Mouse (Mus musculus): Measurements from ENCODE around the gene Ikzf3. TPM values are rescaled to one million over a fixed set of nuclear protein-coding genes. Genes with fewer than 3 reads are reported as not detected.

Gene Ikzf3
- polyA plus RNA-seq, 1 experiment from 2014 or later: 0.07 TPM

- H3K9me3 ChIP-seq: no peaks in the 10 kb centered on the region
- H3K36me3 ChIP-seq: peaks cover 45% of the 10 kb centered on the region
- H3K27ac ChIP-seq: peak overlapping the region; percentile 56; the same call in 1 of the 2 replicates
- 42% methylated on average over 3 of the region's 3 CpGs for WGBS
- 0 out of 2 replicates have a peak overlapping the region, but pooled peaks have one; percentile 6 for H3K4me3 ChIP-seq
- DNase-seq (ENCODE audit: low spot score): no peak
- H3K4me1 ChIP-seq (replicated peaks): peaks cover 49% of the 10 kb centered on the region
- H3K27me3 ChIP-seq (ENCODE audit: insufficient read depth, poor library complexity, severe bottlenecking): no peaks in the 10 kb centered on the region
Measured at GRCm38 (mm10) chr11:98583571-98583970, 37.7 kb upstream of the Ikzf3 start.

- no peak for DNase-seq (ENCODE audit: low spot score)
- Histone ChIP-seq H3K27ac (peak overlapping the region; percentile 56; the same call in 1 of the 2 replicates), H3K9me3 (no peaks in the 10 kb centered on the region), H3K36me3 (peaks cover 45% of the 10 kb centered on the region), H3K4me3 (0 out of 2 replicates have a peak overlapping the region, but pooled peaks have one; percentile 6), H3K4me1 (replicated peaks) (peaks cover 46% of the 10 kb centered on the region), H3K27me3 (ENCODE audit: insufficient read depth, poor library complexity, severe bottlenecking) (no peaks in the 10 kb centered on the region)
- 94% methylated on average over 3 of the region's 3 CpGs for WGBS
Measured at GRCm38 (mm10) chr11:98583265-98583552, 37.4 kb upstream of the Ikzf3 start.

GRCm38 (mm10) chr11:98582551-98583264 is 36.9 kb upstream of the Ikzf3 start:
- Histone ChIP-seq H3K27ac (peak overlapping the region; percentile 50; the same call in 1 of the 2 replicates), H3K4me3 (no peak overlapping the region), H3K9me3 (no peaks in the 10 kb centered on the region), H3K4me1 (replicated peaks) (peaks cover 41% of the 10 kb centered on the region), H3K27me3 (ENCODE audit: insufficient read depth, poor library complexity, severe bottlenecking) (no peaks in the 10 kb centered on the region), H3K36me3 (peaks cover 45% of the 10 kb centered on the region)
- no peak for DNase-seq (ENCODE audit: low spot score)
- 85% methylated on average over 12 of the region's 12 CpGs for WGBS

GRCm38 (mm10) chr11:98582030-98582388 is 36.2 kb upstream of the Ikzf3 start:
- peak overlapping the region; percentile 50; the same call in 1 of the 2 replicates for H3K27ac ChIP-seq

GRCm38 (mm10) chr11:98581286-98582029 is 35.6 kb upstream of the Ikzf3 start:
- WGBS: 69% methylated on average over 17 of the region's 17 CpGs
- Histone ChIP-seq H3K4me3 (no peak overlapping the region), H3K4me1 (replicated peaks) (peaks cover 31% of the 10 kb centered on the region), H3K27me3 (ENCODE audit: insufficient read depth, poor library complexity, severe bottlenecking) (no peaks in the 10 kb centered on the region), H3K36me3 (peaks cover 45% of the 10 kb centered on the region), H3K27ac (peak overlapping the region; percentile 53; the same call in 1 of the 2 replicates), H3K9me3 (no peaks in the 10 kb centered on the region)
- no peak for DNase-seq (ENCODE audit: low spot score)

More at GRCm38 (mm10) chr11:98582030-98582388, 36.2 kb upstream of the Ikzf3 start:
- no peak overlapping the region for H3K4me3 ChIP-seq
- no peaks in the 10 kb centered on the region for H3K9me3 ChIP-seq
- H3K4me1 ChIP-seq (replicated peaks): peaks cover 34% of the 10 kb centered on the region
- 85% methylated on average over 8 of the region's 8 CpGs for WGBS
- no peak for DNase-seq (ENCODE audit: low spot score)
- peaks cover 45% of the 10 kb centered on the region for H3K36me3 ChIP-seq
- H3K27me3 ChIP-seq (ENCODE audit: insufficient read depth, poor library complexity, severe bottlenecking): no peaks in the 10 kb centered on the region

GRCm38 (mm10) chr11:98580301-98581121 is 34.7 kb upstream of the Ikzf3 start:
- WGBS: 83% methylated on average over 16 of the region's 16 CpGs
- H3K27me3 ChIP-seq (ENCODE audit: insufficient read depth, poor library complexity, severe bottlenecking): no peaks in the 10 kb centered on the region
- no peak for DNase-seq (ENCODE audit: low spot score)
- H3K4me3 ChIP-seq: peak overlapping the region; percentile 20
- H3K27ac ChIP-seq: peak overlapping the region; percentile 53; the same call in 1 of the 2 replicates
- H3K4me1 ChIP-seq (replicated peaks): peaks cover 22% of the 10 kb centered on the region
- H3K9me3 ChIP-seq: no peaks in the 10 kb centered on the region
- H3K36me3 ChIP-seq: peaks cover 45% of the 10 kb centered on the region

GRCm38 (mm10) chr11:98577776-98578175 is 31.9 kb upstream of the Ikzf3 start:
- 90% methylated on average over 5 of the region's 5 CpGs for WGBS

GRCm38 (mm10) chr11:98569461-98569860 is 23.6 kb upstream of the Ikzf3 start:
- no peaks in the 10 kb centered on the region for H3K27me3 ChIP-seq (ENCODE audit: insufficient read depth, poor library complexity, severe bottlenecking)
- 80% methylated on average over 6 of the region's 6 CpGs for WGBS
- H3K27ac ChIP-seq: no peak overlapping the region
- H3K9me3 ChIP-seq: no peaks in the 10 kb centered on the region
- H3K36me3 ChIP-seq: no peaks in the 10 kb centered on the region
- DNase-seq (ENCODE audit: low spot score): no peak
- H3K4me3 ChIP-seq: no peak overlapping the region
- H3K4me1 ChIP-seq (replicated peaks): no peaks in the 10 kb centered on the region

More at GRCm38 (mm10) chr11:98577776-98578175, 31.9 kb upstream of the Ikzf3 start:
- H3K4me1 ChIP-seq (replicated peaks): 0 out of 2 replicates have a peak, but pooled peaks cover 9% of the 10 kb centered on the region
- DNase-seq (ENCODE audit: low spot score): no peak
- H3K4me3 ChIP-seq: no peak overlapping the region
- peaks cover 29% of the 10 kb centered on the region for H3K36me3 ChIP-seq
- H3K27me3 ChIP-seq (ENCODE audit: insufficient read depth, poor library complexity, severe bottlenecking): no peaks in the 10 kb centered on the region
- no peak overlapping the region for H3K27ac ChIP-seq
- no peaks in the 10 kb centered on the region for H3K9me3 ChIP-seq

- DNase-seq (ENCODE audit: low spot score): no peak
- Histone ChIP-seq H3K4me1 (replicated peaks) (no peaks in the 10 kb centered on the region), H3K27me3 (ENCODE audit: insufficient read depth, poor library complexity, severe bottlenecking) (no peaks in the 10 kb centered on the region), H3K9me3 (no peaks in the 10 kb centered on the region), H3K36me3 (no peaks in the 10 kb centered on the region), H3K4me3 (no peak overlapping the region), H3K27ac (no peak overlapping the region)
- 86% methylated on average over 8 of the region's 8 CpGs for WGBS
Measured at GRCm38 (mm10) chr11:98568326-98568725, 22.5 kb upstream of the Ikzf3 start.

GRCm38 (mm10) chr11:98563921-98564414 is 18.1 kb upstream of the Ikzf3 start:
- WGBS: 80% methylated on average over 13 of the region's 13 CpGs
- Histone ChIP-seq H3K9me3 (no peaks in the 10 kb centered on the region), H3K27me3 (ENCODE audit: insufficient read depth, poor library complexity, severe bottlenecking) (no peaks in the 10 kb centered on the region), H3K27ac (no peak overlapping the region), H3K36me3 (no peaks in the 10 kb centered on the region), H3K4me1 (replicated peaks) (peaks cover 7% of the 10 kb centered on the region; the same call in 1 of the 2 replicates), H3K4me3 (no peak overlapping the region)
- no peak for DNase-seq (ENCODE audit: low spot score)

GRCm38 (mm10) chr11:98563025-98563424 is 17.2 kb upstream of the Ikzf3 start:
- no peak overlapping the region for H3K4me3 ChIP-seq
- H3K4me1 ChIP-seq (replicated peaks): peaks cover 7% of the 10 kb centered on the region; the same call in 1 of the 2 replicates
- H3K27ac ChIP-seq: no peak overlapping the region
- DNase-seq (ENCODE audit: low spot score): no peak
- H3K27me3 ChIP-seq (ENCODE audit: insufficient read depth, poor library complexity, severe bottlenecking): no peaks in the 10 kb centered on the region
- H3K36me3 ChIP-seq: no peaks in the 10 kb centered on the region
- no peaks in the 10 kb centered on the region for H3K9me3 ChIP-seq
- 84% methylated on average over 3 of the region's 3 CpGs for WGBS

- H3K4me1 ChIP-seq (replicated peaks): peaks cover 7% of the 10 kb centered on the region; the same call in 1 of the 2 replicates
- H3K9me3 ChIP-seq: no peaks in the 10 kb centered on the region
- H3K27me3 ChIP-seq (ENCODE audit: insufficient read depth, poor library complexity, severe bottlenecking): no peaks in the 10 kb centered on the region
- WGBS: 48% methylated on average over 7 of the region's 7 CpGs
- no peak overlapping the region for H3K4me3 ChIP-seq
- DNase-seq (ENCODE audit: low spot score): no peak
- no peak overlapping the region for H3K27ac ChIP-seq
- H3K36me3 ChIP-seq: no peaks in the 10 kb centered on the region
Measured at GRCm38 (mm10) chr11:98560942-98561341, 15.1 kb upstream of the Ikzf3 start.

All from hindbrain, embryonic 10.5 days (tissue).